Mouse (Mus musculus) thymus, postnatal 10 days (tissue): Measurements from ENCODE around the gene Sbno1.
A peak's percentile ranks its signal among the peaks of the same experiment; 100 is the strongest.
"Not testable (repeated sequence)": the region's sequence is repeated elsewhere in the genome, so short reads cannot be mapped to it uniquely, and the experiment has no call there.

Experiments used
- DNase-seq, 2 experiments: peaks; one replicate each; pipeline ENCODE4 v3.0.0; 2021; ENCODE audit warnings: low spot score in 2 of 2

Gene Sbno1

DNA sequence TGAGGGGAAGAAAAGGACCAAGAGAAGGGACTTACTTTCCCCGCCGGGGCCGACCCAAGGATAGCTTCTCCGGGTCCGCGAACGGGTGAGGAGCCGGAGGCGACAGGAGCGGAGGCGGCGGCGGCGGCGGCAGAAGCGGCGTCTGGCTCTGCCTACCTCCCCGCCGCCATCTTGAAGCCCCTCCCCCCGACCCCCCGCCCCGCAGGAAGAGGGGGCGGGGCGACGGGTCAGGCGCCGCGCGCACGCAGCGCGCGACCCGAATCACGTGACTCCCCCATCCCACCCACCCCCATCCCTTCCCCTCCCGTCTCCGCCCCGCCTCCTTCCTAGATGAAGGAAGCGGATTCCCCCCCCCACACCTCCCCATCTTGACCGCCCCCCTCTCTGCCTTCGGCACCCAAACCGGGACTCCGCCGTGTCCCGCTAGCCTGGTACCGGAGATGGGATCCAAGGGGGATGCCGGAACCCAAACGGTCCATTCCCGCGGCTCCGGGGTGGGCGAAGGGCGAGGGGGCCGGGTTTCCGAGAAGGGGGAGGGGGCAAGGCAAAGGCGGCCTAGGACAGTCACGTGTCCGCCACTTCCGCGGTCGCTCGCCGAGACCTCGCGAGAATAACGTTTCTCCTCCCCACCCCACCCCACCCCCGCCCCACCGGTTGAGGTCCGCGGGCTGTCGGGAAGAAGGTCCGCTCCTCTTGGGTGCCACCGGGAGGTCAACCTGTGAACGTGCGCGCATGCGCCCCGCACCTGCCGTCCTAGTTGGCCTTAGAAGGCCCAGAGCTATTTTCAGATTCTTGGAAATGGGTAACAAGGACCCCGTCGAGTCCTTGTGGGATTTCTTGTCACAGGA is at the start of gene Sbno1:
Sbno1 (minus strand) TSS at position 590 of the 848 bp plus-strand sequence.
- DNase-seq: peak; percentile 91 to 92

DNA sequence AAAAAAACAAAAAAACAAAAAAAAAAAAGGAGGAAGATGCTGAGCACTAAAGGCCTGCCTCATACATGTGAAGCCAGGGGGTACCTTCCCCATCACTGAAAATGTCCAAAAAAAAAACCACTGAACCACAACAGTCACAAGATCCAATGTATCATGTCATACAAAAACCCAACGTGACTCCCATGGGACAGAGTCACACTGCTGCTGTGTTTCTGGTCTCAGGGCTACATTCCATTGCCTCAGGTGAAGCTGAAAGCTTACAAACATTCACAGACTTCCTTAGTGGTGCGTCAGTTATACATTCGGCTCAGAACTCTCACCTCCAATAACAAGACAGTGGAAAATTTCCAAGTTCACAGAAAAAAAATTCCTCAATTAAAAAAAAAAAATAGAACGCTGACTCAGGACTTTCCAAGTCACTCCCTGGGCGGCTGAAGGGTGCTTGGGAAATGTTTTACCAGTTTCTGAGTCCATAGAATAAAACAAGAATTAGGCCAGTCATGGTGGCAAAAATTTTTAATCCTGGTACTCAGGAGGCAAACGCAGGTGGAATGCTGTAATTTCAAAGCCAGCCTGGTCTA is 44.9 kb upstream of the Sbno1 start:
- DNase-seq: no peak

- DNase-seq: peak; percentile 55 to 73
These were observed 43.7 kb upstream of the Sbno1 start for GRCm38 (mm10) chr5:124469486-124469885.

GRCm38 (mm10) chr5:124468365-124468764 is 42.6 kb upstream of the Sbno1 start:
- DNase-seq: no peak

GRCm38 (mm10) chr5:124467766-124468165 is 42.0 kb upstream of the Sbno1 start:
- DNase-seq: no peak

- no peak for DNase-seq
These were observed 39.1 kb upstream of the Sbno1 start for GRCm38 (mm10) chr5:124464905-124465304.

DNA sequence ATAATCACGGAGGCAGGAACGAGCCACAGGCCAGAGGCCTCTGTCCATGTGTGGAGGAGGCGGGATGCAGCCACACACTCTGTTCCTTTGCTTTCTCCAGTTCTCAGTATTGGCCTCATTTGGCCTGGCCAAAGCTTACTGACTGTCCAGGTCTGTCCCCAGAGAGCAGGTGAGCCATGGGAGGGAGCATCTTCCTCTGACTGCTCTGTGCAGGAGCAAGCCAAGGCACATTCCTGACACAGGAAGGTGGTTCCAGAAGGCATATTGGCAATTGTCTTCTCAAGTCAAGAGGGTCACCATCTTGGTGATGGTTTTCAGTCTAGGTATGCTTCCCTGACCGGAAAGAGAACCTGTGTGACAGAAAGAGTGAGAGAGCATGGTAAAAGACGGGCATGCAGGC is 37.7 kb upstream of the Sbno1 start:
- DNase-seq: no peak

GRCm38 (mm10) chr5:124462297-124463025 is 36.7 kb upstream of the Sbno1 start:
- no peak for DNase-seq

- DNase-seq: not testable (repeated sequence)
These were observed 35.1 kb upstream of the Sbno1 start for GRCm38 (mm10) chr5:124460922-124461321.

DNA sequence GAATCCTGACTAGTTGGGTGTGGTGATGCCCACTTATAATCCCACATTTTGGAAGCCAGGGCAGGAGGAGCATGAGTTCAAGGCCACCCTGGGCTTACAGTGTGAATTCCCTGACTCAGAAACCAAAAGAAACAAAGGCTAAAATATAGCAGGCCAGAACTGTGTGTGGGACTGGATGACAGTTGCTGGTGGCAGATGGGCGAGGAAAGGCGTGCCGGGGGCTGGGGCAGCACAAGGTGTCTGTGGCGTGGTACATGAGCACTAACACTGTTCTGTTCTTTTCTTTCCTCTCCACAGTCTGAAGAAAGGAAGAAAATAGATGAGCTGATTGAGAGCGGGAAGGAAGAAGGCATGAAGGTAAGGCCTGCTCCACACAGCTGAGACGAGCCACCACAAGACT is 31.0 kb upstream of the Sbno1 start:
- DNase-seq: no peak

GRCm38 (mm10) chr5:124454082-124454419 is 28.2 kb upstream of the Sbno1 start:
- DNase-seq: no peak

DNA sequence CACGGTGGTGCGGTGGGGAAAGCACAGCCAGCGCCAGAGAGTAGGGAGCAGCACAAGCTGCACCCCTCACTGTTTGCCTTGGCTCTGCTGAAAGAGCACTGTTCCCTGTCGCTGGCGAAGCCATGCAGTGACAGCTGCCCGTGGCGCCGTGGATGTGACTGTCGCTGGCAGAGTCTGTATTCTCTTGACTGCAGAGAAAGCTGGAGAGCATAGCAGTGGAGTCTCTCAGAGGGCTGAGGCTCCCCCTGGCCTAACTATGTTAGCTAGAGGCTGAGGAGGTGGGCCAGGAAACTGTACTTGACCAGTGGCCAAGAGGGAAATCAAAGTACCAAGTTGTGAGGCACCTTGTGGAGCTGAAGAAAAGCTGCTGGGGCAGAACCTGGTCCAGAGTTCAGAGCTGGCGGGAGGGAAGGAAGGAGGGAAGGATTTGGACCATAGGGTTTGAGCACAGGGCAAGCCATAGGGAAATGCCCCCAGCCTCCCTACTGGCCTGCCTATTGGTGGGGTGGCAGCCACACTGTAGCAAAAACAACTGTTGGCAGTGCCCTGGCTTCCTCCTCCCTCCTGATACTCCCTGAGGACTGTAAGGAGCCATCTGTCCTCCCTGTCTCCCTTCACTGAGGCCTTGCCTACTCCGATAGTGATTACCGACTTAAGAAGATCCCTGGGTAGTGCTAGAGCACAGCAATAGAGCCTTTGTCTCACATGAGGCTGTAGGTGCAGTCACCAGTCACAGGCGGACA is 27.7 kb upstream of the Sbno1 start:
- DNase-seq: no peak

GRCm38 (mm10) chr5:124452494-124453228 is 26.9 kb upstream of the Sbno1 start:
- no peak for DNase-seq

GRCm38 (mm10) chr5:124450641-124451340 is 25.0 kb upstream of the Sbno1 start:
- DNase-seq: no peak

- no peak for DNase-seq
These were observed 24.2 kb upstream of the Sbno1 start for GRCm38 (mm10) chr5:124450051-124450450.

GRCm38 (mm10) chr5:124449494-124449893 is 23.7 kb upstream of the Sbno1 start:
- DNase-seq: no peak

DNA sequence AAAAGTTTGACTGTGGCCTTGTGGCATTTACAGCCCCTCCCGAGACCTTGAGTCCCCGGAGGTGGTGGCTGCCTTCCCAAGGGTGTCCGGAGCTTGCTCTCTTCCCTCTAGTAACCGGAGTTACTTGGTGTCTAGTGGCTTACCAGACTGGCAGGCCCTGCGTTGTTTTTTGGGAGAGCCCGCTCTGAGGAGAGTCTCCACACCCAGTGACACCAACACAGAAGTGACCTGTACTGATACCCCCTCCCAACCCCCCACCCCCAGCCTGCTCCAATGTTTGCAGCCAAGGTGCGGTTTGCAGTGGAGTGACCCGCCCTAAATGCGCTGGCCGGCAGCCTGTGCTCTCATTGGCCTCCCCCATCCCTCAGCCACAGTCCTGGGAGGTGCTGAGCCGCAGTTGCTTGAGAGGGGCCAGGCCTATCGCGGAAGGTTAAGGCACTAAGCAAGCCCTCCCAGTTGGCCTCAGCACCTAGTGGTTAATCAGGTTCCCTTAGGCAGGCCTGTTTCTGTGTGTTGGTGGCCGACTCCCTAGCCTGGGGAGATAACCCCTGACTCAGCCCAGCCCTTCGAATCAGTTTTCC is 20.6 kb upstream of the Sbno1 start:
- DNase-seq: peak in 1 of 2 experiments; percentile 15

GRCm38 (mm10) chr5:124445621-124446293 is 20.0 kb upstream of the Sbno1 start:
- DNase-seq: peak in 1 of 2 experiments; percentile 54

DNA sequence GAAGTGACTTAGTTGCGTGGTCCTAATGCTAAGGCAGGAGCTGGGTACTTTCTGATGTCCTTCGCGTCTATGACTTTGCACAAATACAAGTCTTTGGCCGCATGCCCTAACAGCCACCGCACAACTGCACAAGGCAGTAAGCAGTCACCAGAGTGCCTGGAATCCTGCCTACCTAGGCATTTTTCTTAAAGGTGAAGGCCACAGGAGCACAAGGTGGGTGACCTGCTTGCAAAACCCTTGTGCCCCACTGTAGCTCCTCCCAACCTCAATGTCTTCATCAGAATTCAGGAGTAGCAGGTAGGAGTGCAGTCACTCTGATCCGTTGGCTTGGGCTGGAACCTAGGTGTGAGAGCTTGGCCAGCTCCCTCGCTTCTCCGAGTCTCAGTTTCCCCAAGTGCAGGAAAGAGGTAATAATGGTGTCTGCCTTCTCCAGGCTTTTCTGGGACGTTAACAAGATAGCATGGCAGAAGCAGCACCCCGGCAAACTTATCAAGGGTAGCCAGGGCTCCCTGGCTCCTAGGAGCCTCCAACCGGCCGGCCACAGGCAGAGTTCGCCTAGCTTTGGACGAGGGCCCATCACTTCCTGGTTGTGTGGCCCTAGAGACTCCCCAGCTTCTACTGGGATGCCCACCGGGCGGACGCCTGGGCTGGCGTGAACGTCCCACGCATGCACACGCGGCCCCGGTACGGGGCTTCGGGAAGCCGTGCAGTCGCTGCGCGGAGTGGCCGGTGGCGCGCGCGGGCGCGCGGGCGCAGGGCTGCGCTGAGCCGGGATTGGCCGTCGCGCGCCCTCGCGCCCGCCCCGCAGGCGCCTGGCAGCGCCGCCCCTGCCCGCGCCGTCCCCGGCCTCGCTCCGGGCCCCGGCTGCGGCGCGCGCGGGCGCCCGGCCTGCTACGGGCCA is 19.1 kb upstream of the Sbno1 start:
- peak; percentile 59 to 78 for DNase-seq
